Mouse (Mus musculus) left cerebral cortex, postnatal 4 days (tissue): ENCODE results near the gene Adamts17. TPM values are rescaled to one million over a fixed set of nuclear protein-coding genes. Genes with fewer than 3 reads are reported as not detected.

Experiments used
- DNase-seq: peaks from one replicate; pipeline ENCODE4 v3.0.0-alpha.2; 2022
- intact Hi-C: fragments of 180-260 bp; cut with DNase I; formaldehyde crosslinking; loops from one replicate; pipeline ENCODE4 v1.15.1; 2025
- total RNA-seq, 2 experiments: library from RNA; stranded (reverse); gene quantifications; 2 replicates each; pipeline ENCODE4 v1.2.3; 2021

Adamts17 gene
- total RNA-seq, 2 experiments from 2014 or later = 16.1 to 17.3 TPM

GRCm38 (mm10) chr7:66924104-66924503 is 84.6 kb downstream of the Adamts17 start:
- intact Hi-C loops = no loop called here
- no peak for DNase-seq

DNA sequence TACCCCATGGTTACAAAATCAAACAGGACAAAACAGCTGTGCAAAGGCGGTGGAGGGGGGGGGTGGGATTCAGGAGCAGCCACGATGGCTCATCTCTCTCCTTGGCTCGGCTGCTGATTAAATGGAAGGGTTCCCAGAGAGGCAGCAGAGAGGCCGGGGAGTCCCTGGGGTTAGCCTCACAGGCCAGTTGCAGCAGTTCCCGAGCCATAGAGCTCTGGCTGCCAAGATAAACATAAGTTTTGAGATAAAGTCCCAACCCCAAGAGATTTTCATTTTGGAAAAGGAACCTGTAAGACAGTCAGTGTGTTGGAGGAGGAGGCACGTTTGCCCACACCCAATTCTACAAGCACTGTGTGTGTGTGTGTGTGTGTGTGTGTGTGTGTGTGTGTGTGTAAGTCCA is 89.7 kb downstream of the Adamts17 start:
- peak; percentile 71 for DNase-seq
- intact Hi-C loops = no loop called here

GRCm38 (mm10) chr7:66931291-66931690 is 91.8 kb downstream of the Adamts17 start:
- no peak for DNase-seq
- intact Hi-C loops = no loop called here

- no peak for DNase-seq
- intact Hi-C loops = no loop called here
Observed at GRCm38 (mm10) chr7:66933251-66933650, 93.7 kb downstream of the Adamts17 start.

DNA sequence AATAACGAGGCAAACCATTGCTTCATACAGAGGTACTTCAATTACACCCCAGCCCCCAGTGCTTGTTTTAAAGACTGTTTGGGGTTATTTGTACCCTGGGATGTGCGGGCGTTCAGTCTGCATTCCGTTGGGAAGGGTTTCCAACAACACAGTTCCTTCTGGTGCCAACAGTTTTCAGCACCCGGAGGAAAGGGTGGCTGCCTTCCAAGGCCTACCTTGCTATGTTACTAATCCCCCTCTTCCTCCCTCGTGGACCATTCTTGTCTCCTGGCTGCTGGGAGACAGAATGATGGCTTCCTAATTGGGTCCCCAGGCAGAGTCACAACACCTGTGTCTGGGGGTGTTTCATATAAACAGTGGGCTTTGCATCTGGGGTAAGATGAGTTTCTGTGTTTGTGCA is 94.5 kb downstream of the Adamts17 start:
- intact Hi-C loops = no loop called here
- DNase-seq = no peak

- intact Hi-C loops = no loop called here
- DNase-seq = no peak
Observed at GRCm38 (mm10) chr7:66935041-66935440, 95.5 kb downstream of the Adamts17 start.

GRCm38 (mm10) chr7:66936042-66936755 is 96.7 kb downstream of the Adamts17 start:
- intact Hi-C loops = no loop called here
- peak; percentile 29 for DNase-seq

DNA sequence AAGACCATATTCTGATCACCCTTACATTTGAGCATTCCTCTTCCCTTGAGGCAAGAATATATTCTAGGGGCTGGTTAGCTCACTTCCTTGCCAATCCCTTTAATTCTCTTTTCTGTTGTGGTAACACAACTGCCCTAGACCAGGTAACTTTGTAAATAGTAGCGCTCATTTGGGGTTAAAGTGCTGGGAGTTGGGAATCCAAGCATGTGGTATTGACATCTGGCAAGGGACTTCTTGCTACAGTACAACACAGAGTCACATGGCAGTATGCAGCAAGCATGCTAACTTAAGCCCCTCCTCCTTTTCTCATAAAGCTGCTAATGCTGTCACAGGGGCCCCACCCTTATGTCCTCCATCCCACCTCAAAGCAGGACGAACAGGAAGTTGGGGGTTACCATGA is 97.4 kb downstream of the Adamts17 start:
- intact Hi-C loops = no loop called here
- no peak for DNase-seq

DNA sequence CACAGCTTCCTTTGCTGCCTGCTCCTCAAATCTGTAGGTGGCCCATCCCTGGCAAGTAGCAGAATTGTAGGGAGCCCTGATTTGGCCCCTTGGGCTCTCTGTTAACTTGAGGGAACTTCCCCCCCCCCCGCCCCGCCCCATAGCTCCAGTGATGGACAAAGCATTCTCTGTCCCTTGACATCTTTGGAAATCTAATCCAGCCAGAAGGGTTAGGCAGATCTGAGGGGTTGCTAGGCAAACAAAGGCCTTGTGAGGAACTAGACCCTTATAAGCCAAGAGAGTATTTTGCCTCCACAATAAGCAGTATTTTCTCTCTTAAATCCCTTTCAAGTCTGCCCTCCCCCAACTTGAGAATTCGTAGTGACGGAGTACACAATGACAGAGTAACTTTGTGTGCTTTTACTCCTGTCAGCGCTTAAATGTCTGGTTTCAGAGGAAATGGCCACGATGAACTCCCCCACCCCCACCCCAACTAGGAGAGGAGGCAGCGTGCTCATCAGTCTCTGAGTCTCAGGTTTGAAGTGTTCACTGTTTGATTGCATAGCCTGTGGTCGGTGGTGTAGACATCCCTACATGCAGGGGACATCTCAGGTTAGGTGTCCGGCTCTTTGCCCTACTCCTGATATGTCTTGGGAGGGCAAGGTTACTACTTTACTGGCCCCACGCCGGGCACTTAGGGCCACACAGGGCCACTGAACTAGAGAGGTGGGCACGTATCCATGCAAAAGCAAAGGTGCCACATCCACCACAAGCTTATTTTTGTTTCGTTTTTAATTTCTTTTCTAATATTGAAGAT is 99.7 kb downstream of the Adamts17 start:
- intact Hi-C loops = no loop called here
- no peak for DNase-seq

- intact Hi-C loops = no loop called here
- no peak for DNase-seq
Observed at GRCm38 (mm10) chr7:66940761-66941160, 101.2 kb downstream of the Adamts17 start.

GRCm38 (mm10) chr7:66949006-66949405 is 109.5 kb downstream of the Adamts17 start:
- intact Hi-C loops = no loop called here
- no peak for DNase-seq

- DNase-seq = no peak
- intact Hi-C loops = no loop called here
Observed at GRCm38 (mm10) chr7:66952921-66953320, 113.4 kb downstream of the Adamts17 start.

DNA sequence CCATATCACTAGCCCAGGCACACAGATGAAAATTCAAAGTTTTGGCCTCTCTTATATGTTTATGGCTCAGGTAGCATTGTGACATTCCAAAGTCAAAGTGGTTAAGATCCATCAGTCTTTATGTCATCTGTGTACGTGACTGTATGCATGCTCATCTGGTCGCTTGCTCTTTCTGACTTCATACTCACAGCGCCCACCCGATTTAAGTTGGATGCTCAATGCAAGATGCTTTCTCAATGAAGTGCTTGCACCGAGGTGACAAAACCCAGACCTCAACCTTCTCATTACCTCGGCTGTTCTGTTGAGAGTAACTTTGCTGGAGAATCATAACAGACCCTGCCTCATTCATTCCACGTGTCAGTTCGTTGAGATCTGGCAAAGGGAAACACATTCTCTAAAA is 114.5 kb downstream of the Adamts17 start:
- no peak for DNase-seq
- intact Hi-C loops = no loop called here

GRCm38 (mm10) chr7:66954723-66955122 is 115.2 kb downstream of the Adamts17 start:
- no peak for DNase-seq
- intact Hi-C loops = no loop called here

DNA sequence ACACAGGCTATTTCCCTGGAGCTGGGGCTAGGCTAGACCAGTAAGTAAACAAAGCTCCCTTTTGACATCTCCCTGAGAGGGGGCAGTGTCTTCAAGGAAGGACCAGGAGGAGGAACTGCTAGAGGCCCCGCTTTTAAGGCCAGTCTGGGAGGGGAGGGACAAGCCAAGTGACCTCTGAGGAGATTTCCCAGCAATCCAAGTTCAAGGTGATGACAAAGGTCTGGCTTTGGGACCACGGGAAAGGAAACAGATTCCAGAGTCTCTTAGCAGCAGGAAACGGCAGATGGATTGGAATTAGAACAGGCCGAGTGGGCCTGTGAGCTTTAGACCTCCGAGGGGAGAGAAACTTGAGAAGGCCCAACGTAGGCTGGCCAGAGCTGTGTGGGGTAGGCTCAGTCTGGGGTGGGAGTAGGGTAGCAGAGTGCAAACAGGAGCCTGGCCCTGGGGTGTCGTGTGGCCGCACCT is 116.0 kb downstream of the Adamts17 start:
- intact Hi-C loops = no loop called here
- peak; percentile 25 for DNase-seq

GRCm38 (mm10) chr7:66955978-66956377 is 116.4 kb downstream of the Adamts17 start:
- peak; percentile 91 for DNase-seq
- intact Hi-C loops = no loop called here

- no peak for DNase-seq
- intact Hi-C loops = no loop called here
Observed at GRCm38 (mm10) chr7:66957764-66958163, 118.2 kb downstream of the Adamts17 start.

GRCm38 (mm10) chr7:66960246-66961033 is 120.9 kb downstream of the Adamts17 start:
- intact Hi-C loops = loop anchor here (10.0 kb wide), 1 partner anchor 116 kb away; no protein-coding TSS in a partner anchor
- DNase-seq = no peak

- intact Hi-C loops = loop anchor here (10.0 kb wide), 1 partner anchor 118 kb away; no protein-coding TSS in a partner anchor
- DNase-seq = no peak
Observed at GRCm38 (mm10) chr7:66962736-66963135, 123.2 kb downstream of the Adamts17 start.

DNA sequence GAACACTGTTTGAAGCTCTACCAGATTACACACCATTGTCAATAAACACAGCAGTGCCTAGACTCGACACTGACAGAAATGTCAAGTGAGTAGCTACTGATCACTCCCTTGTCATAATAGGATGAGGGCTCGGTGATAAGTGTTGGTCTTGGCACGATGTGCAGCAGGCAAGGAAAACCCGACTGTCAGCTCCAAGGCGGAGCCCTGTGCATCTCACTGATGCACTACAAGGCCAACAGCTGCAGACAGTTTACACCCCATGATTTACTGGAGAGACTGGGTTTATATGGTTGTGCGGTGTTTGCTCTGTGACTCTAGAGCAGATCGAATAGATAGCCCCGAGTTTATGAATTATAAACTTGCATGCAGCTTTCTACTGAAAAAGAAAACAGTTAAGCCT is 124.0 kb downstream of the Adamts17 start:
- intact Hi-C loops = loop anchor here (10.0 kb wide), 1 partner anchor 119 kb away; no protein-coding TSS in a partner anchor
- no peak for DNase-seq
